14 mouse cellular contexts compared by ENCODE assay signal in genomic region chr4:65678929-65679328, GRCm38 (mm10).
DNase-seq lines count a peak whose midpoint lies in the region; ATAC-seq and TF ChIP-seq lines count a peak whose summit lies in the region.
"Had no signal": no experiment of that assay in that cellular context is flagged by ENCODE, and none has a peak within 500 bp of the region (broad histone marks: within the 10 kb centered on the region; RNA-seq: fewer than 3 reads in every experiment).

No protein-coding gene starts in this region.

- H3K27ac ChIP-seq in neural tube, embryonic 13.5 days (replicated peaks) = no peak overlapping the region
- no peak overlapping the region for H3K27ac ChIP-seq in neural tube, embryonic 15.5 days (replicated peaks)
- no peak overlapping the region for H3K27ac ChIP-seq in forebrain, postnatal 0 days (ENCODE audit: low read depth, low read length)
- no peak overlapping the region for H3K27ac ChIP-seq in kidney, adult 2 months (ENCODE audit: insufficient read depth, low read depth, low read length)
- H3K27ac ChIP-seq: intestine, embryonic 15.5 days; kidney, postnatal 0 days; stomach, embryonic 15.5 days had no signal

- intact Hi-C loops in heart, postnatal 14 days (cut with DNase I) = no loop called here

- no peak for TF ChIP-seq CTCF in forebrain, postnatal 0 days (IDR thresholded peaks at IDR 0.05; ENCODE audit: low read depth)
- TF ChIP-seq CTCF in kidney, adult 2 months (conservative IDR thresholded peaks at IDR 0.05; ENCODE audit: insufficient read depth, insufficient read length, low read depth, low read length) = no peak

- no peak overlapping the region for H3K4me2 ChIP-seq in neural tube, embryonic 13.5 days
- H3K4me2 ChIP-seq in neural tube, embryonic 15.5 days = no peak overlapping the region
- no peak overlapping the region for H3K4me2 ChIP-seq in forebrain, postnatal 0 days (ENCODE audit: low read depth)
- H3K4me2 ChIP-seq: intestine, embryonic 15.5 days; lung, embryonic 14.5 days; stomach, embryonic 15.5 days had no signal

- no peak for TF ChIP-seq POLR2A in kidney, adult 2 months (IDR thresholded peaks at IDR 0.05; ENCODE audit: low read depth, low read length)

- peak; percentile 50; the same call in 1 of the 2 replicates for ATAC-seq in neural tube, embryonic 13.5 days (ENCODE audit: low read depth)
- no peak for ATAC-seq in neural tube, embryonic 15.5 days (ENCODE audit: low FRiP score)
- ATAC-seq in forebrain, postnatal 0 days = peak; percentile 84
- ATAC-seq: intestine, embryonic 15.5 days had no signal

- no peak overlapping the region for H3K9ac ChIP-seq in neural tube, embryonic 13.5 days
- H3K9ac ChIP-seq in neural tube, embryonic 15.5 days (replicated peaks) = no peak overlapping the region
- no peak overlapping the region for H3K9ac ChIP-seq in forebrain, postnatal 0 days
- H3K9ac ChIP-seq: intestine, embryonic 15.5 days; lung, embryonic 14.5 days; stomach, embryonic 15.5 days had no signal

- H3K36me3 ChIP-seq in neural tube, embryonic 13.5 days = no peaks in the 10 kb centered on the region
- H3K36me3 ChIP-seq in neural tube, embryonic 15.5 days = no peaks in the 10 kb centered on the region
- H3K36me3 ChIP-seq in forebrain, postnatal 0 days (ENCODE audit: insufficient read depth) = no peaks in the 10 kb centered on the region
- no peaks in the 10 kb centered on the region for H3K36me3 ChIP-seq in kidney, adult 2 months (ENCODE audit: control insufficient read depth, insufficient read depth, low read length)
- H3K36me3 ChIP-seq: intestine, embryonic 15.5 days; stomach, embryonic 15.5 days had no signal

- no peaks in the 10 kb centered on the region for H3K27me3 ChIP-seq in neural tube, embryonic 13.5 days
- H3K27me3 ChIP-seq in neural tube, embryonic 15.5 days (replicated peaks) = no peaks in the 10 kb centered on the region
- no peaks in the 10 kb centered on the region for H3K27me3 ChIP-seq in forebrain, postnatal 0 days (ENCODE audit: insufficient read depth, low read length)
- H3K27me3 ChIP-seq in kidney, adult 2 months (replicated peaks; ENCODE audit: control insufficient read depth, insufficient read depth, low read length) = no peaks in the 10 kb centered on the region
- H3K27me3 ChIP-seq: intestine, embryonic 15.5 days; stomach, embryonic 15.5 days had no signal

- peak; percentile 43 for DNase-seq in heart, adult 11 months
- DNase-seq in heart, postnatal 14 days = no peak
- DNase-seq in forebrain, postnatal 0 days = peak; percentile 30
- no peak for DNase-seq in kidney, adult 2 months
- DNase-seq in T-cell, adult 2 months (ENCODE audit: low spot score) = no peak
- DNase-seq: B cell, adult 2 months; cerebellum, adult 2 months; lung, embryonic 14.5 days; thymus, postnatal 36 days had no signal

- WGBS in neural tube, embryonic 13.5 days = 32% methylated on average over 5 of the region's 5 CpGs
- WGBS in neural tube, embryonic 15.5 days = 26% methylated on average over 5 of the region's 5 CpGs
- 19% methylated on average over 5 of the region's 5 CpGs for WGBS in forebrain, postnatal 0 days
- WGBS in kidney, adult 2 months = 26% methylated on average over 5 of the region's 5 CpGs

- no peaks in the 10 kb centered on the region for H3K9me3 ChIP-seq in neural tube, embryonic 13.5 days
- no peaks in the 10 kb centered on the region for H3K9me3 ChIP-seq in neural tube, embryonic 15.5 days (replicated peaks)
- H3K9me3 ChIP-seq in forebrain, postnatal 0 days (ENCODE audit: low read length) = no peaks in the 10 kb centered on the region
- H3K9me3 ChIP-seq: intestine, embryonic 15.5 days; stomach, embryonic 15.5 days had no signal

- H3K4me1 ChIP-seq in neural tube, embryonic 13.5 days (replicated peaks) = peaks cover 6% of the 10 kb centered on the region
- no peaks in the 10 kb centered on the region for H3K4me1 ChIP-seq in neural tube, embryonic 15.5 days
- no peaks in the 10 kb centered on the region for H3K4me1 ChIP-seq in forebrain, postnatal 0 days (ENCODE audit: insufficient read depth)
- no peaks in the 10 kb centered on the region for H3K4me1 ChIP-seq in kidney, adult 2 months (ENCODE audit: control insufficient read depth, insufficient read depth, low read length)
- H3K4me1 ChIP-seq: intestine, embryonic 15.5 days; stomach, embryonic 15.5 days had no signal

- H3K4me3 ChIP-seq in neural tube, embryonic 13.5 days = no peak overlapping the region
- no peak overlapping the region for H3K4me3 ChIP-seq in neural tube, embryonic 15.5 days (replicated peaks)
- H3K4me3 ChIP-seq in forebrain, postnatal 0 days (ENCODE audit: low read depth, low read length) = no peak overlapping the region
- H3K4me3 ChIP-seq in kidney, adult 2 months (ENCODE audit: insufficient read depth, low read depth, low read length) = no peak overlapping the region
- H3K4me3 ChIP-seq: intestine, embryonic 15.5 days; stomach, embryonic 15.5 days had no signal

Comparison
In these comparisons a context has a peak if more than half of its experiments do, and no peak if none do; other contexts are left out.
1. DNase-seq: peak in heart, adult 11 months (single experiment) and forebrain, postnatal 0 days (single experiment); none in heart, postnatal 14 days (0 of 2), kidney, adult 2 months (single experiment) and T-cell, adult 2 months (single experiment).